Mouse (Mus musculus) skeletal muscle tissue, adult 2 months (tissue): ENCODE results near the gene Nufip2.

ENCODE experiments used
- DNase-seq: peaks from one replicate; pipeline ENCODE4 v3.0.0-alpha.2; 2012; ENCODE audit warnings: low read depth, low spot score

The Nufip2 gene

DNA sequence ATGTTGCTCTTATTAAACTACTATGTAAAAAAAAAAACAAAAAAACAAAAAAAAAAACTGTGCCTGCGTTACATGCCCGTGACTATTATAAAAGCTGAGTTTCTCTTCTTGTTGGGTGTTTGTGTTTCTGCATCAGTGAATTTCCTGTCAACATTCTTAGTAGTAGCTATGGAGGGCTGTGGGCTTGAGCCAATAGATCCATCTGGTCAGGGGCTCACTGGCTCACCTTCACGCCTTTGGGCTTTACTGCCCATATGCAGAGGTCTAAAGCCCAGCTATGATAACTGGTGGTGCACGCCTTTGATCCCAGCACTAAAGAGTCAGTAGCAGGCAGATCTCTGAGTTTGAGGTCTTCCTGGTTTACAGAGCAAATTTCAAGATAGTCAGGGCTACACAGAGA, 83.5 kb downstream of the Nufip2 start:
- DNase-seq: no peak

DNA sequence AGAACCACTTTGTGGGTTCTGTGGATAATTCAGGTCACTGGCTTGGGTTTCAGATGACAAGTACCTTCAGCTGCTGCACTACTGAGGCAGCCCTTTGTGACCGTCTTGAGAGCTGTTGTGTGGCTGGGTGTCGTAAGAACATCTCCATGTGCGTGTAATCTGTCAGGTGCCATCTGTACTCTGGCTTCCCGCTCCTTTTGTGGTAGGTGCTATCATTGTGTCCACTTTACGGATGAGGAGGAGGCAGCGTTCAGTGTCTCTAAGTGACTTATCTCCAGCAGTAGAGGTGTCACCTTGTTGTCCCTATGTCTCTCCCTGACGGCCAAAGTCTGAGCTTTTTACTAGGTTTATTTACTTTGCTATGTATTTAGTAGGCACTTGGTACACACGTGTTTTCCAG, 84.4 kb downstream of the Nufip2 start:
- DNase-seq: no peak

DNA sequence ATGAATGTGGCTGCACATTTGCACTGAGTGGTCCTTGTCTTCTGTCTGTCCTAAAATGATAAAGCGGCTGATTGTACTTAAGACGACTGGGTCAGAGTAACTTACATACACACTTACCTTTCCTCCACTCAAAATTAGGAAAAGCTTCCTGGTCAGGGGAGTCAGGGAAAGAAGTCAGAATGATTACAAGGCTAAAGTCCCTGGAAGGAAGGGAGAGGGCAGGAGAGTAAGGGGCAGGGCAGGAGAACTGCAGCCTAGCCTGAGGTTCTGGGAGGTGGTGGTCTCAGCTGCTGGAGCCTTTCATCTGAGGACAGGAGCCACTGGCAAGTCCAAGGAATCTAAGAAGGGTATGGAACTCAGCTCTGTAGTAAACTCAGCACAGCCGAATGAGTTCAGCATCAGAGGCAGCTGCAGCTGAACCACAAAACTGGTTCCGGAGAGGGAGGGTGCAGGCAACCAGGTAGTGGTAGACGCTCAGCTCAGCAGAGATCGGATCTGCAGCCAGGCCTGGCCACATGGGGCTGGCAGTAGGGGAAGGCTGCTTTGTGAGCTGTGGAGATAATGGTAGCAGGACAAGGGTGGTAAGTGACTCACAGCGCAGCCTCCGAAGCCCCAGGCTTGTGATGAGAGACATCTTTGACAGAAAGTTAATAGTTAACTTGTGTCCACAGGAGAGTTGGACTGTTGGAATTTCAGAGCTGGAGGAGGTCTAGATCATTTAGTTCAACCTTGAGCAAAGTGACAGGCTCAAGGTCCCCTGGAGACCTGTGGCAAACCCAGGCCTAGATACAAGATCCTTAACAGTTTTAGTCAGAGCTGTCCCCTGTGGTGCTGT, 86.1 kb downstream of the Nufip2 start:
- no peak for DNase-seq

DNA sequence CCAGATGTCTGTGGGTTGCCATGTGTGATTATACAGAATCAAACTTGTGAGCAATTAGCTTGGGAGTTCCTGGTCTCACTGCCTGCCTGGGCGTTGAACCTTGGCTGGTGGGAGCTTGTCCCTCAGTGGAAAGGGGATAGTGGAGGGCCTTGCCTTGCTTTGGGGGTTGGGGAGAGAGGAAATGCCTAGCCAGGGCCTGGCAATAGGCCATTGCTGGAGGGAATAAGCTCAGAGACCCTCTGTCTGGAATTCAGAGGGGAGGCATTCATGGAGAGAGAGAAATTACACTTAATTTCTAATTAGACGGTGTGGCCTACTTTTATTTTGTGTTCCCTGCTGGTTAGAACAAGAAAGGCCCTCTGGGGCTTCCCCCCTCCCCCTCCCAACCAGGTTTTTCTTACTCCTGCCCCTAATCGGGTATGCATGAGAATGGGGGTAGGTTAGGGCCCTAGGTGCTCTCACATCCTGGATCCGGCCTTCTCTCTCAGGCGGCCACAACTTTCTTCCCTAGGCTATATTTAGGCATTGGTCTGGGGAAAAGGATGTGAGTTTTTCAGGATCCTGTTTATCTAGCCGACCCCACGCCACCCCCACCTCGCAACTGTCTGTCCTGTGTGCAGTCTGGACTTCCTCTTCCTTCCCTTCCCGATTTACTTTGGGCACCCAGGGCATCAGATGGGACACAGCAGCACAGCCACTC, 89.9 kb downstream of the Nufip2 start:
- DNase-seq: no peak

DNA sequence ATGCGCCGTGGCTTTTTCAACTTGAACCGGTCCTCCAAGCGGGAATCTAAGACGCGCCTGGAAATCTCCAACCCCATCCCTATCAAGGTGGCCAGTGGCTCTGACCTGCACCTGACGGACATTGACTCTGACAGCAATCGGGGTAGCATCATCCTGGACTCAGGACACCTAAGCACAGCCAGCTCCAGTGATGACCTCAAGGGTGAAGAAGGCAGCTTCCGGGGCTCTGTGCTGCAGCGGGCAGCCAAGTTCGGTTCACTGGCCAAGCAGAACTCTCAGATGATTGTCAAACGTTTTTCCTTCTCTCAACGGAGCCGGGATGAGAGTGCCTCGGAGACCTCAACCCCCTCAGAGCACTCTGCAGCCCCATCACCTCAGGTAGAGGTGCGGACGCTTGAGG, 91.5 kb downstream of the Nufip2 start:
- DNase-seq: no peak

DNA sequence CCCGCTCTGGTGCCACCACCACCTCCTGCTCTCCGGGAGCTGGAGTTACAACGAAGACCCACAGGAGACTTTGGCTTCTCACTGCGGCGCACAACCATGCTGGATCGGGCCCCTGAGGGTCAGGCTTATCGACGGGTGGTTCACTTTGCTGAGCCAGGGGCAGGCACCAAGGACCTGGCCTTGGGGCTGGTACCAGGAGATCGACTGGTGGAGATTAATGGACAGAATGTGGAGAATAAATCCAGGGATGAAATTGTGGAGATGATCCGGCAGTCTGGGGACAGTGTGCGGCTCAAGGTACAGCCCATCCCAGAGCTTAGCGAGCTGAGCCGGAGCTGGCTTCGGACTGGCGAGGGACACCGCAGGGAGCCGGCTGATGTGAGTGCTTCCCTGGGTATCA, 92.0 kb downstream of the Nufip2 start:
- no peak for DNase-seq

DNA sequence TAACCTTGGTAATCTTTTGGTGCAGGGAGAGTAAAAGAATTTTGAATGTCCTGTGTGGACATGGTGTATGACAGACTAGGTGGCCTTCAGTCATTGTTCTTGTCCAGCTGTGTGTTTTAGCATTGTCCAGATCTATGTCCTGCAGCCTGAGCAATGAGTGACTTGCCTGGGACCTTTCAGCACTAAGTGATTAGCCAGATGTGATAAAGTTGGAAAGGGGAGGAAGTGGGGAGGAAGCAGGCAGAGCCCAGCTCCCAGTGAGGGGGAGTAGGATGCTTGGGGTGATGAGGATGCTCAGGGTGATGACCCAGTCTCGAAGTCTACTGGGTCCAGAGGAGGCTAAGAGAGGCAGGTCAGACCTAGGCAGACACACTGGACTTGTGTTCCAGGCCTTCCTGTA, 93.3 kb downstream of the Nufip2 start:
- DNase-seq: no peak

DNA sequence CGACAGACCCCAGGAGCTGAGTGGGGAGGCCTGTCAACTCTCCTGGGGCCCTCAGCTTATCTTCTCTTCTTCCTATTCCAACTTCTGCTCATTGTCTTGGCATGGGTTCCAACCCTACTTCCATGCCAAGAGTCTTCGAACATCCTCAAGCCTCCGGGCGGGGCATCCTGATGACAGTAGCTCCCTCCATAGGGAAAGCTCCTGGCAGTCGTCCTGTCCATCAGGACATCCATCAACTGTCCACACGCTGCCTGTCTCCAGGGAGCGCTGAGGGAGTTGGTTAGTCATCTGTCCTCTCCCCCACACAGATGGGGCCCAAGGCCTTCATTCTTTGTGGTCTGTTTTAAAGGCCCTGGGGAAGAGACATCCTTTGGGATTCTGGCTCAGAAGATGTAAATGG, 95.1 kb downstream of the Nufip2 start:
- DNase-seq: no peak

DNA sequence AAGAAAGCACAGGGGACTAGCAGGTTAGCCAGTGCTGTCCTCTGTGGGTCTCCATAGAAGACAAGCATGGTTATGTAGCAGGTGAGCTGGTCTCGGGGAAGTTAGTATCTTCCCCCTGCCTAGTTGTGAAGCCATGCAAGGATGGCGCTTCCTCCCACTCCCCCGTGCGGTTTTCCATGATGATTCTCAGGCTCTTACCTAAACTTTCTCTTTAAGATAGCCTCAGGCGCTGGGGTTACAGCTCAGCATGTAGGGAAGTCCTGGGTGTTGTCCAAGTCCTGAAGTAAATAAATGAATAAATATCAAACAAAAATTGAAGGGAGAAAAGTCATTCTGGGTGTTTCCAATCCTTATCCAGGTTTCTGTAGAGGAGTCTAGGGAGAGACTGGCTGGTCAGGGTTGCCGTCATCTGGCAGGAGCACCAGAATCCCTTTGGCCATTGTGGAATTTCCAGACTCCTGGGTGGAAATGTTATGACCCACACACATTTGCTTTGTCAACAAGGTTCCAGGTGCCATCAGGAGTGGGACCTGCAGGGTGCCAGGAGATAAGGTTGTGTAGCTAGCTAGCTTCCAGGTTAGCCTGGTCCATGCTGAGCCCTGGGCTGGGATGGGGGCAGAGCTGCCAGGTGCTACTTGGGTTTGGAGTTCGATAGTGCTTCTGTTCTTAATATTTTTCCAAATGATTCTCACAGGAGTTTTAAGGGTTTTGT, 96.3 kb downstream of the Nufip2 start:
- DNase-seq: no peak

DNA sequence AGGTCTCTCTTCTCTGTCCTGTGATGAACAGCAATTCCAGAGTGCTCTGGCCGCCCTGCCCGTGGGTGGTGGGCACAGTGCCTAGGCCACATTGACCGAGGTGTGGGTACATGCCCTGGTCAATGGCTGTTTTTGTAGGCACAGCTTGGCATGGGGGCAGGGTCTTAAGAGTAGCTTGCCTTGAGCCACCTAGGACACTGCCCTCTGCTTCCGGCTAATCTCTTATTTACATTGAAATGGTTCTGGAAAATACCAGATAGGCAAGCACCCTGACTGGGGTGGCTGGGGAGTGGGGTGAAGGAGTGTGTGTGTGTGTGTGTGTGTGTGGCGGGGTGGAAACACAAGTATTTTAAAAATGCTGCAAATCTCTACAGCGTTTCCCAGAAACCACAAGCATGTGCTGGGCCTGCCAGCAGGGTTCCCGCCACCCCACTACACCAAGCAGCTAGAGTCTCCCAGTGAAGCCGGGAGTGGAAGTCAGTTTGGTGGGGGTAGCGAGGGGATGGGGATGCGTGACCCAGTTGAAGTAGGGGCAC, 97.3 kb downstream of the Nufip2 start:
- no peak for DNase-seq

DNA sequence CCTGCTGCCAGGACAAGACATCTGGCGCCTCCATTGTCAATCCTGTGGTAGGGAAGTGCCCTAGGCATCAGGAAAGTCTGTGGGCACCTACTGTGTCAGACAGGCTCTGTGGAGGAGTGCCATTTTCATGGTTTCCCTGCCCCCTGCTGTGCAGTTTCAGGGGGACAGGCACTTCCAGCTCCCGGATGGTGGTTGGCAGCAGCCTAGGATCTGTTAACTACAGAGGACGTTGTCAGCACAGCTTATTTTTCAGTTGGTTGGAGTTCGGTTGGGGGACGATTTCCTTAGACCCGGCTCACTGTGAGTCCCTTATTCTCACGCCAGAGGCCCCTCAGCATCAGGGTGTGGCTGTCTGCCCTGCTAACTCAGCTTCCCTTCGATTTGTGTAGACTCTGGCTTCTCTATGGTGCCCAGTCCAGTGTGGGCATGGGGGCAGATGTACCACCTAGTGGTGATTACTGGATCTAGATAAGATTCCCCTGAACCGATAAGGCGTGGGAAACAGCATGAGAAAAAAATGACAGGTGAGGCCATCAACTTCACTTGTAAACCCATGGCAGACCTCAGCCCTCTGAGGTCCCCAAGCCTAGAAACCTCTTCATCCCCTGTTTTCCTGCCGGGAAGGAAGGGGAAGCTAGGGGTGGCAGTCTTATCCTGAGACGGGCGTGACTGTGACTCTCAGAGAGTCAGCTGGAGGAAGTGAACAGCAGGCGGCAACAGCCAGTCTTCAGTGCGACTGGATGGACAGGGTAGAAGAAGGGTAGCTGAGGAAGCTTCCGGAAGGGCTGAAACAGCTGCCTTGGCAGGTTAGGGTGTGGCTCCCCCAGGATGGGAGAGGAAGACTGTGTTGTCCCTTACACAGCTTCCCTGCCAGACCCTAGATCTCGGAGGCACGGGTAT, 98.0 kb downstream of the Nufip2 start:
- DNase-seq: no peak

DNA sequence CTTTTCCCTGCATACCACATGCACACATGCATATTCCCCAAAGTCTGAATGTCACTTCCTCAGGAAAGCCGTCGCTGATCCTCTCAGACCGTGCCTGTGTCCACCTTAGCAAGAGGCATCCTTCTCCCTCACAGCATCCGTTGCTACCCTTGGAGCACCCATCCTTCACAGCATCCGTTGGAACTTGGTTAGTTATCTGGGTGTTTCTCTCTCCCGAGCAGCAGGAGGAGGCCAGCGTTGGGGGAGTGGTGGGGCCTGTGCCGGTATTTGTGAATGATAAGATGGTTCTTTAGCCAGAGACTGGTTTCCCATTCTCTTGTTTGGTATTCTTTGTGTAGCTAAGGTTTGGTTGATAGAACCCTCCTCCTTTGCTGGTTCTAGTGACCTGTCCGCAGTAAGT, 98.9 kb downstream of the Nufip2 start:
- no peak for DNase-seq

DNA sequence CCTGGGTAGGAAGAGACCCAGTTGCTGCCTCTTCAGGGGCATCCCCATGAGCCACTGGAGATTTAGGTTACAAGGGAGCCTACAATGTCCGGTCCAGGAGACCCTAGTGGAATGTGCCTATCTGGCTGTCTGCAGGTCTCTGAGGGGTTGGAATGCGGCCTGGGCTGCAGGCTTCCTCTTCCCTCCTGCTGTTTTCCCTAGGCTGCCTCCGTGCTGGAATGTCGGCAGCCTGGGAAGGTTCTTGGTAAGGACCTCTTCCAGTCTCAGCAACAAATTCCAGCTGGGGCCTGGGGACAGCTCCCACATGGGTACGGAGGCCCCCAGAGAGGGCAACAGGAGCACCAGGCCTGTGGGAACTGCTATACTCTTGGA, 99.4 kb downstream of the Nufip2 start:
- DNase-seq: no peak

DNA sequence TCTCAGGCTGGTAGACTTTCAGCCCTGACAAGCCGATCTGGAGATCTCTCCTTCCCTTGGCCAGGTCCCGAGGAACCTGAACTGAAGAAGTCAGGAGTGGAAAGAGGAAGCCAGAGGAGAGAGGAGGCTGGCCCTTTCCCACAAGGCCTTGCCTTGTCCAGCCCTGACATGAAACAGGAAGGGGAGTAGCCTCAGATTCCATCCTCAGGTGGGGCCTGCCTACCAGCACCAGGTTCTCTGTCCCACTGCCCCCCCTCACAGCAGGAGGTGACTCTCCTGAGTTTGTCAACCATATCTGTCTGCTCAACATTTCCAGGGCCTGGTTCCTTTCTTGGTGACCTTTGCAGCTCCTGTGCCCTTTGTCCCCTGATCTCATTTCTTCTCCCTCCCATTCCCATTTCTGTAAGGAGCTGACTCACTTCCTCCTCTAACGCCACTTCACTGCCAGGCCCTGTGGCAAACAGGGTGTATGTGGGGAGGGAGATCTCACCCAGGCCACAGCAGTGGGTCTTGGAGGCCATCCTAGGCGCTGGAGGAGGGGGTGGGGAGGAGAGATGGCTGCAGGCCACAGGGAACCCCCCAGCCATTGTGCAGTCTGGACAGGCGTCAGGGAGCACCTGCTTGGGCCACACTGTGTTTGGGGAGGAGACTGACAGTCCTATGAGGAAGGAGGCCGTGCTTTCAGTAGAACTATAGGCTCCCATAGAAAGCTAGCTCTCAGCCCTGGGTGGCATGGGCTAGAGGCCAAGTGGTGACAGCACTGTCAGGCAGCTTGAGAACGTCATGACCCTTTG, 100.0 kb downstream of the Nufip2 start:
- DNase-seq: no peak

DNA sequence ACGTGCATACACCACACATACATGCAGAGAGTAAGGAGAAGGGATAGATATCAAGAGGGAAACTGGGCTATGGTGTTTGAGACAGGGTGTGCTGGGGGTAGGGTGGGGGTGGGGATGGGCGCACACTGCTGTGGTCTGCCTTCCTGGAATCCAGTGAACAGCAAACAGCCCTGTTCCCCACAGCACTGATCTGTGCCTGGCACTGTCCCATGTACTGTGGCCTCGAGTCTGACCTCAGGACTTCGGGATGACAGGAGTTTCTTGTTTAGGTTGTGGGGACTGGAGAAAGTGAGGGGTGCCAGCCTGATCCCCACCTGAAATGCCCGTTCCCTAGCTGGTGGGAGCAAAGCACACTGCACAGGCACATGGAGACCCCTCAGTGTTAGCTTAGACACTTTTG, 101.8 kb downstream of the Nufip2 start, which contains the start of gene Gm10277:
Gene Gm10277, minus strand, starts transcription at position 41 of the 400 bp plus-strand sequence.
- no peak for DNase-seq

DNA sequence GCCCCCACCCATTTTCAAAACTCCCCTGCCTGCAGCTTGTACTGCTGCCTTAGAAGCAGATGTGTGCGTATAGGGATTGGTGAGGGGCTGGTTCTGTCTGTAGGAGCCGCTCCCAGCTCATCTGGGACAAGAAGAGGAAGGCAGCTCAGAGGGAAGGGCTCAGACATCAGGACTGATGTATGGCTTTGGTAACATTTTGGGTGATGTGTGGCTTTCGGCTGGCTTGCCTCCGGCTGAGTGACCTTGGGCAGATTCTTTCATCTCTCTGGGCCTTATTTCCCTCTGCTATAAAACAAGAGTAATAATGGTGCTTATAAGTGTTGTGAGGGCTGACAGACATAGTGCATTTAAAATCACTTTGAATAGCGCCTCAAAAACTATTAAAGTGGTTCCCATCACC, 103.6 kb downstream of the Nufip2 start:
- no peak for DNase-seq

DNA sequence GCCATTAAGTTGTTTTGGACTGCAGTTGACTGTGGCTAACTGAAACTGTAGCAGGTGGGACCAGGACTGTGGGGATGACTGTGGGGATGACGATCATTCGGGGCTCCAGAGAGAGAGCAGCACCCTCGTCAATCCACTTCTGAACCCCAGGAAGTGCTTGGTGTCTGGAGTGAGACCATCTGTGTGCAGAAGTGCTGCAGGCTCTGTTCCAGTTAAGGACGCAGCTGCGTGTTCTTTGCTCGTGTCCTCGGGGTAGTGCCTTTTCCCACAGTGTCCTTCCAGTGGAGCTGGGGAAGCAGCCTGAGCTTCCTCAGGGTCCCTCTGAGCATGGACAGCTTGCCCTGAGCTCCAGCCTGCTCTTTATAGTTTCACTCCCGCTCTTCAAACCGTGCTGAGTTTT, 104.3 kb downstream of the Nufip2 start:
- DNase-seq: no peak

DNA sequence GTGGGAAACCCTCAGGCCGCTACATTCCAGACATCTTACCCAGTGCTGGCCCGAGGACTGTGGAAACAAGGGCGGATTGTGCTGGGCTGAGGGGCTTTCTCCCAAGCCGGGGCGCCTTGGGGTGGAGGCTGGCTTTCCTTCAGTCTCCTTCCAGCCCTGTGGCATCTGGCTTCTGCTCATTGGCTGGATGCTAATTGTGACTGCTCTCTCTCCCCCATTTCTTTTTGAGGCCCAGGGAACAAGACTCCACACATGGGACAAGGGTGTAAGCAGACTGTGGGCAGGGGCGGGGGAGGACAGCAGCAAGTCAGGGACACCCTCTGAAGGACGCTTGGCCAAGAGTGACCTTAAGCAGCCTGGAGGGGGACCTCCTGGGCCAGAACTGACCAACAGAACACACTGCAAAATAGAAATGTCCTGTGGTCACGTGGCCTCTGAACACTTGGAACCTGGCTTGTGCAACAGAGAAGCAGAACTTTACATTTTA, 105.3 kb downstream of the Nufip2 start:
- DNase-seq: no peak
